ENCODE assay signal across 8 mouse cellular contexts in the genomic region with DNA sequence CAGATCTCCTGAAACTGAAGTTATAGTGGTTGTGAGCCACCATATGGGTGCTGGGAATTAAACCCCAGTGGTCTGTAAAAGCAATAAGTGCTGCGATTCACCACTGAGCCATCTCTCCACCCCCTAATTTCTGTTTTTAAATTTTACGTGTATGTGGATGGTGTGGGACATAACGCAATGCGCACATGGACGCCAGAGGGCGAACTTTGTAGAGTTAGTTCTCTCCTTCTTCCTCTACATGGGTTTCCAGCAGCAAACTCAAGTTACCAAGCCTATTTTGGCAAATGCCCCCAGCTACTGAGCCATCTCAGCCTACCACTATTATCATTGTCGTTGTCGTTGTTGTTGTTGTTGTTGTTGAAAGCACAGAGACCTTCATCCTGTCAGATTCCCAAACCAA. TPM values are rescaled to one million over a fixed set of nuclear protein-coding genes. Genes with fewer than 3 reads are reported as not detected.
A peak's percentile ranks its signal among the peaks of the same experiment; 100 is the strongest.
DNase-seq lines count a peak whose midpoint lies in the region; ATAC-seq and TF ChIP-seq lines count a peak whose summit lies in the region.

No protein-coding gene starts in this region.

- no peak overlapping the region for H3K4me3 ChIP-seq in intestine, postnatal 0 days (ENCODE audit: low read depth, low read length)
- no peak overlapping the region for H3K4me3 ChIP-seq in liver, embryonic 16.5 days (ENCODE audit: low read depth, low read length)
- no peak overlapping the region for H3K4me3 ChIP-seq in neural tube, embryonic 14.5 days (ENCODE audit: low read depth, low read length)

- 13% methylated on average over 8 of the region's 8 CpGs for WGBS in intestine, postnatal 0 days
- 14% methylated on average over 8 of the region's 8 CpGs for WGBS in liver, embryonic 16.5 days (ENCODE audit: insufficient replicate concordance)
- WGBS in neural tube, embryonic 14.5 days = 22% methylated on average over 8 of the region's 8 CpGs

- peak; percentile 73 for TF ChIP-seq CTCF in intestine, postnatal 0 days (IDR thresholded peaks at IDR 0.05; ENCODE audit: low read depth)

- no peak overlapping the region for H3K27ac ChIP-seq in intestine, postnatal 0 days (ENCODE audit: low read depth, low read length)
- no peak overlapping the region for H3K27ac ChIP-seq in liver, embryonic 16.5 days (ENCODE audit: low read length)
- H3K27ac ChIP-seq in neural tube, embryonic 14.5 days (ENCODE audit: low read depth, low read length) = 0 out of 2 replicates have a peak overlapping the region, but pooled peaks have one; percentile 18

- no peak for ATAC-seq in intestine, postnatal 0 days
- ATAC-seq in liver, embryonic 16.5 days (ENCODE audit: low read depth) = no peak
- ATAC-seq in neural tube, embryonic 14.5 days (ENCODE audit: low read depth) = no peak
- ATAC-seq in erythroid progenitor cell, adult 5-6 weeks (replicated peaks; ENCODE audit: low FRiP score, poor library complexity, severe bottlenecking) = no peak

- H3K36me3 ChIP-seq in intestine, postnatal 0 days (ENCODE audit: control insufficient read depth, insufficient read depth) = no peaks in the 10 kb centered on the region
- no peaks in the 10 kb centered on the region for H3K36me3 ChIP-seq in liver, embryonic 16.5 days (ENCODE audit: control insufficient read depth, insufficient read depth)
- H3K36me3 ChIP-seq in neural tube, embryonic 14.5 days (ENCODE audit: control insufficient read depth, insufficient read depth, low read length) = no peaks in the 10 kb centered on the region

- H3K9me3 ChIP-seq in intestine, postnatal 0 days (ENCODE audit: control insufficient read depth) = no peaks in the 10 kb centered on the region
- H3K9me3 ChIP-seq in liver, embryonic 16.5 days (replicated peaks; ENCODE audit: control insufficient read depth, low read length) = no peaks in the 10 kb centered on the region
- H3K9me3 ChIP-seq in neural tube, embryonic 14.5 days (ENCODE audit: control insufficient read depth, low read length) = no peaks in the 10 kb centered on the region

- H3K4me2 ChIP-seq in intestine, postnatal 0 days (replicated peaks; ENCODE audit: low read depth) = peak overlapping the region; percentile 63
- peak overlapping the region; percentile 54; the same call in 1 of the 2 replicates for H3K4me2 ChIP-seq in liver, embryonic 16.5 days (ENCODE audit: low read depth, low read length)
- H3K4me2 ChIP-seq in neural tube, embryonic 14.5 days (ENCODE audit: low read depth, low read length) = peak overlapping the region; percentile 47

- peaks cover 5% of the 10 kb centered on the region; the same call in 1 of the 2 replicates for H3K4me1 ChIP-seq in intestine, postnatal 0 days (replicated peaks; ENCODE audit: control insufficient read depth, insufficient read depth, low read length)
- no peaks in the 10 kb centered on the region; the same call in 1 of the 2 replicates for H3K4me1 ChIP-seq in liver, embryonic 16.5 days (ENCODE audit: control insufficient read depth, low read depth, low read length)
- 0 out of 2 replicates have a peak, but pooled peaks cover 5% of the 10 kb centered on the region for H3K4me1 ChIP-seq in neural tube, embryonic 14.5 days (ENCODE audit: control insufficient read depth, insufficient read depth, low read length)

- DNase-seq in urinary bladder, postnatal 36 days (ENCODE audit: low spot score in 2 of 2) = peak; percentile 42 to 70
- DNase-seq in urinary bladder, postnatal 10 days (ENCODE audit: low spot score) = no peak
- DNase-seq in cerebellum, postnatal 25 days = peak; percentile 57 to 81
- DNase-seq in heart, adult 18-20 months = peak; percentile 81 to 89

- H3K9ac ChIP-seq in intestine, postnatal 0 days (ENCODE audit: low read depth, low read length) = no peak overlapping the region
- no peak overlapping the region for H3K9ac ChIP-seq in liver, embryonic 16.5 days (ENCODE audit: low read depth, low read length)
- no peak overlapping the region for H3K9ac ChIP-seq in neural tube, embryonic 14.5 days (replicated peaks; ENCODE audit: low read depth, low read length)

- H3K27me3 ChIP-seq in intestine, postnatal 0 days (replicated peaks; ENCODE audit: control insufficient read depth, insufficient read depth, low read length) = 0 out of 2 replicates have a peak, but pooled peaks cover 2% of the 10 kb centered on the region
- peaks cover 3% of the 10 kb centered on the region for H3K27me3 ChIP-seq in liver, embryonic 16.5 days (ENCODE audit: control insufficient read depth, insufficient read depth, low read depth, low read length)
- H3K27me3 ChIP-seq in neural tube, embryonic 14.5 days (ENCODE audit: control insufficient read depth, insufficient read depth, low read length) = no peaks in the 10 kb centered on the region

RNA-seq across cellular contexts. Expression of gene Hspb1, which starts 10.5 kb away (rescaled TPM):
- total RNA-seq in heart, adult 18-20 months (2021) = 100 to 1,000 TPM; 501 to 698 TPM
- polyA plus RNA-seq in intestine, postnatal 0 days (2015; fragmentation: Nextera tagmentation; extraction: Ambion mirVana) = 107 and 120 TPM in 2 replicates
- 9.8 and 19.9 TPM in 2 replicates for polyA plus RNA-seq in liver, embryonic 16.5 days (2015; fragmentation: Nextera tagmentation; extraction: Ambion mirVana)
- 7.8 and 11.4 TPM in 2 replicates for polyA plus RNA-seq in neural tube, embryonic 14.5 days (2014; fragmentation: Nextera tagmentation; extraction: Ambion mirVana)
- total RNA-seq in erythroid progenitor cell, adult 5-6 weeks (2015; ENCODE audit: low replicate concordance) = not detected in 2 replicates
- not detected in 2 replicates for total RNA-seq in erythroid progenitor cell, adult 5-6 weeks (2017; ENCODE audit: low replicate concordance)

RNA-seq across cellular contexts. Expression of gene Ywhag, which starts 57.2 kb away (rescaled TPM):
- 100 to 1,000 TPM; 285 to 287 TPM for total RNA-seq in heart, adult 18-20 months (2021)
- 57.1 and 61.8 TPM in 2 replicates for polyA plus RNA-seq in intestine, postnatal 0 days (2015; fragmentation: Nextera tagmentation; extraction: Ambion mirVana)
- polyA plus RNA-seq in liver, embryonic 16.5 days (2015; fragmentation: Nextera tagmentation; extraction: Ambion mirVana) = 59.2 and 60.1 TPM in 2 replicates
- polyA plus RNA-seq in neural tube, embryonic 14.5 days (2014; fragmentation: Nextera tagmentation; extraction: Ambion mirVana) = 419 and 431 TPM in 2 replicates
- 30.3 and 35.2 TPM in 2 replicates for total RNA-seq in erythroid progenitor cell, adult 5-6 weeks (2015; ENCODE audit: low replicate concordance)
- total RNA-seq in erythroid progenitor cell, adult 5-6 weeks (2017; ENCODE audit: low replicate concordance) = 11.6 and 12.2 TPM in 2 replicates
